Mouse (Mus musculus) frontal cortex, adult (tissue): ENCODE data around the gene Pomt2.

Experiments
- ATAC-seq: cut with Nextera tagmentation; 2 replicates; pipeline ENCODE4 v1.9.2; 2017; ENCODE audit warnings: mild to moderate bottlenecking, moderate library complexity, mixed read lengths; ENCODE audit not compliant: low TSS enrichment

Gene Pomt2

GRCm38 (mm10) chr12:87130224-87130623, 17.5 kb downstream of the Pomt2 start:
- no peak for ATAC-seq

DNA sequence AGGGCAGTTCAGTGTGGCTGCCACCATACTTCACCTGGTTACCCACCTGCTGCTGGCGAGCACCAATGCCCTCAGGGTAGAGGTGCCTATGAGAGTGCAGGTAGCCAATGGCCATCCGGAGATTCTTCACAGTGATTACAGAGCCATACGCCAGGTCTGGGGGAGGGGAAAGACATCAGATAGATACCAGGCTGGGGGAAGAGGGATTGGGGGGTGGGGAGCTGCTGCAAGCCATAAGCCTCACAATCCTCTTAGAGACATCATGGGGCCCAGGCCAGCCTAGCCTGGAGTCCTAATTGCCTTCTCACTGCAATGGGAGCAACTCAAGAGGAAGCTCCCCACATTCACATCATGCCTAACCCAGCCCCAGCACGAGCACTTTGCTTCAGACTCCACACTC, 20.5 kb downstream of the Pomt2 start:
- ATAC-seq, result no peak

DNA sequence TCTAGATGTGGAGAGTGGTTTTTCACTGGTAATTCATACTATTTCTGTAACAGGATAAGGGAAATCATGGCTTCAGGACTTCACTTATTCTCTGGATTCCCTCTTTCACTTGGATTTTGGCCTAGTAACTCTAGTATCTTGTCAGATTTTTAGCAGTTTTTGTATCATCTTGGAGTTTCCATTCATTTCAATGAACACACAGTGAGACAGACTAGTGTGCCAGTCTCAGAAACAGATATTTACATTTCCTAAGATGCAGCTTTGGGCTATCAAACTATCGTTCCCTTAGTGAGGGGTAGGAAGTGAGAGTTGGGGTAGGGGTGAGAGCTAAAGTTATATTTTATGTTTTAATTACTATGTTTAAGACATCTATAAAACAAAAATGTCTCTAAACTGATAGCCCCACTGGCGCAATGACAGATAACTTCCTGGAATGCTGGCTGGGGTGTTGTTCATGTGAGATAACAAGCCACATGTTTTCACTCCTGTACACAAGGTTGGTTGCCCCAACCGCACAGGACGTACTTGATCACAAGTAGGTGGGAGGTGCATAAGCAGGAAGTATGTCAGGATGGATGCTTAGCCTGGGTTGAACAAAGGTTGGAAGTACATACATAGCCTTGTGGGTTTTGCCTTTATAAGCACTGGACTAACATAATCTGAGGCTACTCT, 25.7 kb downstream of the Pomt2 start:
- ATAC-seq, result no peak

- ATAC-seq, result no peak
Observed at GRCm38 (mm10) chr12:87107357-87107977, 40.3 kb downstream of the Pomt2 start.

GRCm38 (mm10) chr12:87104796-87105195, 43.0 kb downstream of the Pomt2 start:
- ATAC-seq, result no peak

GRCm38 (mm10) chr12:87103471-87103870, 44.3 kb downstream of the Pomt2 start:
- ATAC-seq, result no peak

DNA sequence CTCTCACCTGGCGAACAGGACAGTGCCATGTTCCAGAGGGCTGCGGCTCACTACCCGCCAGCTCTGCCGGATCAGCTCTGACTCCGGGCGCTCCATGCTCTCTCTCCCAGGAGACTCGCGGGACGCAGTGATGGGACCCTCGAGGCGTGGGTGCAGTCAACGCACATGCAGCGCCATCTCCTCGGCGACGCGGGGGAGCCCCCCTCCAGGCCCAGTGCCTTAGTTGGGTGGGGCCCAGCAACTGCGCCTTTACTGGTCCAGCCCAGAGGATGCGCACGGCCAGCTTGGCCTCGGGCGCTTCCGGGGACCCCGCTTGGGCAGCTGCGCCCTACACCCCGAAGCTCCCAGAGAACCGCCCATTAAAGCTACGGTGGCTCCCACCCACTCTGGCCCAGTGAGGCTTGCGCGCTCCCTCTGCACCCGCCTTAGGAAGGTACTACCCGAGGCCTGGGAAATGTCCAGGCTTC, 45.6 kb downstream of the Pomt2 start, which contains the start of gene Ngb:
Gene Ngb, minus strand, starts transcription at position 375 of the 467 bp plus-strand sequence.
- ATAC-seq, result peak; percentile 45

DNA sequence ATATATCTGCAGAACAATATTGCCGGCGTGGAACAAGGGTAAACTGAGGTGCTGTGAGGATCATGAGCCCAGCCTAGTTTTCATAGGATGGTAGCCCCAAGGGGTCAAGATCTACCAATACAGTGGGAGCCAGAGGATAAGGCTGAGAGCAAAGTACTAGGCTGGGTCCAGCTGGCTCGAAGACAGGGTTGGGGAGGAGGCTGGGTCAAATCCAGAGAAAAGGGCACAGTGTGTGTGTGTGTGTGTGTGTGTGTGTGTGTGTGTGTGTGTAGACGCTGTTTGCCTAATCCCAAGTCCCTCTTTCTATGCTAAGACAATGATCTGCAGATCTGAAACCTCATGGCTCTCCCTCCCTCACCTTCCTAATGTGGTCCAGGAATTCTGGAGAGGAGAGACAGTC, 47.4 kb downstream of the Pomt2 start:
- ATAC-seq, result no peak

- ATAC-seq, result peak; percentile 41
Observed at GRCm38 (mm10) chr12:87093671-87094070, 54.1 kb downstream of the Pomt2 start.

- peak; percentile 7; the same call in 1 of the 2 replicates for ATAC-seq
Observed at GRCm38 (mm10) chr12:87093249-87093648, 54.5 kb downstream of the Pomt2 start.

DNA sequence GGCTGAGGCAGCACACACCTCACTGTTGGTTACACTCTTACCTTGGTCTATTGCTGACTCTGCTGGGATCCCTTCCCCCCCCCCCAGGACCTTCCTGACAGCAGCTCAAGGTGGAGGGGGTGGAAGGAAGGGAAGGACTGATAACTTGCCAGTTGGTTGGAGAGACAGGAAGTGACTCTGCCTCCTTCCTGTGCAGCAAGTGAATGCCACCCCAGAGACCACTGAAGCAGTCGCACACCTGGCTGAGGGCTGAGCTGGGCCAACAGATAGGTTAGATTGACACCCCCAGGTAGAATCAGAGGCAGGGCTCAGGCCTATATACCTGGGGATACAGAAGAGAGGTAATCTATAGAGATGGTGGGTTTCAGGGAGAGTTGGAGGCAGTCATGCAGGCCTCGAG, 55.9 kb downstream of the Pomt2 start:
- ATAC-seq, result no peak

DNA sequence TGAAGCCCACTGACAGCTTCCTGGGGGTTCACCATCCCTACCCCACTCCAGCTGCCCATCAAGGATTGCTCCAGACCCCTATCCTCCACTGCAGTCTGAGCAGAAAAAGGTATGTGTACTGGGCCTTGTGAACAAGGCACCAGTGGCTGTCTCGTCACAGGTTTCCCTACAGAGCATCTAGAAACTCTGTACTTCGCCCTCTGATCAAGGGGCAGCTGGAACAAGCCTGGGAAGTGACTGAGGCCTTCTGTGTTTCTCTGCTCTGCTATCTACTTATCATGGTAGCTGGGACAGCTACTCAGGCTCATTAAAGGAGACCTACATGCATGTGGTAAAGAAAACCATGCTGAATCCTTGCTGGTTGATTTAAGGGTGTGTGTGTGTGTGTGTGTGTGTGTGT, 58.1 kb downstream of the Pomt2 start:
- no peak for ATAC-seq

GRCm38 (mm10) chr12:87089255-87089654, 58.5 kb downstream of the Pomt2 start:
- no peak for ATAC-seq

- no peak for ATAC-seq
Observed at GRCm38 (mm10) chr12:87088331-87088730, 59.4 kb downstream of the Pomt2 start.

DNA sequence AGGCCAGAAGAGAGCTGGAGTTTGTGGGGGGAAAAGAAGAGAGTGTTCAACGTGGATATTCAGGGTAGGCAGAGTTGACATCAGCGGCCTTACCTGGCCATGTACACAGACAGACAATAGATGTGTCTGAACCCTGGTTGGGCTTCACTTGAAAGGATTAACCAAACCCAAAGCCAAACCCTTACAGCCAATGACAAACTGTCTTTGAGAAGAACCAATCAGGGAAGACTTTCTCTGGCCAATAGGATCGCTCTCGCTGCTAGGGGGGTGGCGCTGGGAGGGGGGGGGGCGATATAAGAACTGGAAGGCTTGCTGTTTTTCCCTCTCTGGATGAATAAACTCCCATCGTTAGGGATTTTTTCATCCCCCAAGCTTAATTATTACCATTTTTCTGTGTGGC, 60.5 kb downstream of the Pomt2 start:
- no peak for ATAC-seq

- ATAC-seq, result no peak
Observed at GRCm38 (mm10) chr12:87082797-87083196, 65.0 kb downstream of the Pomt2 start.

DNA sequence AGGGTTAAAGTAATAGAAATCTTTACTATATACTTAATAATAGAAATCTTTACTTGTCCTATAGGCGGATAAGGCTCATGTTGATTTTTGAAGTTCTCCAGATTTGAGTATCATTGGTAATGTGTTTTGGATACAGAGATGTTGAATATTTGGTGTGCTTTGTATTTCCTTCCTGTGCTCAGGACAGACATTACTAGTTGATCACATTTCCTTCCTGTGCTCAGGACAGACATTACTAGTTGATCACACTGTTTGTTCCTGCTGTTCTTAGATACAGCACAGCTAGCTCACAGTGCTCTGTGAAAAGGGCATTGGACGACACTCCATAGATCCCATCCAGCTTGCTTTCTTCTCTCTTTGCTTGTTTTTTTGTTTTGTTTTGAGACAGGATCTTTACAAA, 71.2 kb downstream of the Pomt2 start:
- no peak for ATAC-seq

- no peak for ATAC-seq
Observed at GRCm38 (mm10) chr12:87070520-87070919, 77.2 kb downstream of the Pomt2 start.

- 0 out of 2 replicates have a peak, but pooled peaks have one; percentile 20 for ATAC-seq
Observed at GRCm38 (mm10) chr12:87066429-87066828, 81.3 kb downstream of the Pomt2 start.

DNA sequence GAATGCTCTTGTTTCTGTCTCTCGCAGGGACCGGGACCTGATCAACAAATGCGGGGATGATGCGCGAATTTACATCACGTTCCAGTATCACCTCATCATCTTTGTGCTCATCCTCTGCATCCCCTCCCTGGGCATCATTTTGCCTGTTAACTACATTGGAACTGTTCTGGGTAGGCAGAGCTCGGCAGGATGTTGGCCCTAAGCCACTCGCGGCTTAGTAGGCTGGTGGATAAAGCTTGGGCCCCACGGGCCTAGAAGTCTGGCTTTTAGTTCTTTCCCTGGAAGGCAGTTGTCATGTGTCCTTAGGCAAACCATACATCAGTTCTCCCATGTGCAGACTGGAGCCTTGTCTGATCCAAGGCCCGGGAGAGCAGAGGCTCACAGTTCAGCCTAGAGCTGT, 82.3 kb downstream of the Pomt2 start:
- ATAC-seq, result 0 out of 2 replicates have a peak, but pooled peaks have one; percentile 8

- ATAC-seq, result no peak
Observed at GRCm38 (mm10) chr12:87057066-87057465, 90.7 kb downstream of the Pomt2 start.
